ENCODE assay signal across 8 mouse cellular contexts in the genomic region with DNA sequence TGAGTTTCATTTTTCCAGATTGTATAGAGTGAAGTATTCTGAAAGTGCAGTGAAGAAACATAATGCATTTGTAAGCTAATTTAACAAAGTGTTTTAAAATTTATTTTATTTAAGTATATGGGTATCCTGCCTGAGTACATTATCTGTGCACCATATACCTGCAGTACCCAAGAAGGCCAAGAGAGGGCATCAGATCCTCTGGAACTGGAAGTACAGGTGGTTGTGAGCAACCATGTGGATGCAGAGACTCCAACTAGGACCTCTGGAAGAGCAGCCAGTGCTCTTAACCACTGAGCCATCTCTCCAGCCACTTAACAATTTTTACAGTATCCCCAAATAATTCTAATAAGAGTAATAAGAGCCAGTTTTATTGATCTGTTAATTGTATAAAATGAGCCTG.
DNase-seq lines count a peak whose midpoint lies in the region; ATAC-seq and TF ChIP-seq lines count a peak whose summit lies in the region.

No protein-coding gene starts in this region.

- no peak overlapping the region for H3K4me2 ChIP-seq in intestine, postnatal 0 days (replicated peaks; ENCODE audit: low read depth)
- H3K4me2 ChIP-seq in intestine, embryonic 16.5 days (ENCODE audit: low read depth, low read length), result no peak overlapping the region
- no peak overlapping the region for H3K4me2 ChIP-seq in forebrain, embryonic 12.5 days

- peaks cover 25% of the 10 kb centered on the region for H3K36me3 ChIP-seq in intestine, postnatal 0 days (ENCODE audit: control insufficient read depth, insufficient read depth)
- no peaks in the 10 kb centered on the region for H3K36me3 ChIP-seq in intestine, embryonic 16.5 days (ENCODE audit: control insufficient read depth, insufficient read depth, low read length)
- H3K36me3 ChIP-seq in G1E (replicated peaks), result peaks cover 76% of the 10 kb centered on the region
- 0 out of 2 replicates have a peak, but pooled peaks cover 5% of the 10 kb centered on the region for H3K36me3 ChIP-seq in forebrain, embryonic 12.5 days (replicated peaks)

- TF ChIP-seq CTCF in intestine, postnatal 0 days (IDR thresholded peaks at IDR 0.05; ENCODE audit: low read depth), result peak; percentile 65
- TF ChIP-seq CTCF in G1E (IDR thresholded peaks at IDR 0.05; ENCODE audit: low read depth, low read length), result peak; percentile 7; the same call in 1 of the 2 replicates

- H3K4me1 ChIP-seq in intestine, postnatal 0 days (replicated peaks; ENCODE audit: control insufficient read depth, insufficient read depth, low read length), result no peaks in the 10 kb centered on the region
- no peaks in the 10 kb centered on the region for H3K4me1 ChIP-seq in intestine, embryonic 16.5 days (ENCODE audit: control insufficient read depth, insufficient read depth, low read length)
- H3K4me1 ChIP-seq in G1E (ENCODE audit: insufficient read depth, low read depth, low read length), result no peaks in the 10 kb centered on the region
- peaks cover 15% of the 10 kb centered on the region for H3K4me1 ChIP-seq in forebrain, embryonic 12.5 days

- ATAC-seq in intestine, postnatal 0 days, result no peak
- ATAC-seq in intestine, embryonic 16.5 days, result no peak
- ATAC-seq in G1E (ENCODE audit: extremely low read depth, insufficient number of reproducible peaks, low FRiP score, poor library complexity, severe bottlenecking), result no peak
- ATAC-seq in forebrain, embryonic 12.5 days (ENCODE audit: low FRiP score), result no peak

- no peak overlapping the region for H3K9ac ChIP-seq in intestine, postnatal 0 days (ENCODE audit: low read depth, low read length)
- H3K9ac ChIP-seq in intestine, embryonic 16.5 days (ENCODE audit: low read depth, low read length), result no peak overlapping the region
- H3K9ac ChIP-seq in forebrain, embryonic 12.5 days, result no peak overlapping the region

- DNase-seq in G1E (ENCODE audit: low spot score), result no peak
- DNase-seq in heart, postnatal 4 days, result peak; percentile 24
- DNase-seq in retina, postnatal 1 day, result peak; percentile 35
- DNase-seq in Muller cell, postnatal 12 days (ENCODE audit: inconsistent ontology term), result no peak
- DNase-seq in frontal cortex, postnatal 25 days (ENCODE audit: low spot score in 2 of 2), result no peak

- no peak overlapping the region for H3K4me3 ChIP-seq in intestine, postnatal 0 days (ENCODE audit: low read depth, low read length)
- H3K4me3 ChIP-seq in intestine, embryonic 16.5 days (ENCODE audit: low read length), result no peak overlapping the region
- H3K4me3 ChIP-seq in G1E (ENCODE audit: low read depth, low read length), result no peak overlapping the region
- no peak overlapping the region for H3K4me3 ChIP-seq in forebrain, embryonic 12.5 days (replicated peaks)

- no peak overlapping the region for H3K27ac ChIP-seq in intestine, postnatal 0 days (ENCODE audit: low read depth, low read length)
- H3K27ac ChIP-seq in intestine, embryonic 16.5 days (ENCODE audit: low read length), result no peak overlapping the region
- no peak overlapping the region for H3K27ac ChIP-seq in forebrain, embryonic 12.5 days

- no peaks in the 10 kb centered on the region for H3K27me3 ChIP-seq in intestine, postnatal 0 days (replicated peaks; ENCODE audit: control insufficient read depth, insufficient read depth, low read length)
- no peaks in the 10 kb centered on the region for H3K27me3 ChIP-seq in intestine, embryonic 16.5 days (replicated peaks; ENCODE audit: control insufficient read depth, insufficient read depth, low read length)
- no peaks in the 10 kb centered on the region for H3K27me3 ChIP-seq in G1E (ENCODE audit: insufficient read depth, low read length)
- H3K27me3 ChIP-seq in forebrain, embryonic 12.5 days, result no peaks in the 10 kb centered on the region

- no peaks in the 10 kb centered on the region for H3K9me3 ChIP-seq in intestine, postnatal 0 days (ENCODE audit: control insufficient read depth)
- no peaks in the 10 kb centered on the region for H3K9me3 ChIP-seq in intestine, embryonic 16.5 days (ENCODE audit: control insufficient read depth, low read length)
- no peaks in the 10 kb centered on the region for H3K9me3 ChIP-seq in G1E (replicated peaks)
- no peaks in the 10 kb centered on the region for H3K9me3 ChIP-seq in forebrain, embryonic 12.5 days

Comparison
In these comparisons a context has a peak if more than half of its experiments do, and no peak if none do; other contexts are left out.
1. DNase-seq: peak in heart, postnatal 4 days (single experiment) and retina, postnatal 1 day (single experiment); none in G1E (single experiment), Muller cell, postnatal 12 days (single experiment) and frontal cortex, postnatal 25 days (0 of 2).